Mouse (Mus musculus) liver, embryonic 16.5 days (tissue): ENCODE measurements at regions not wholly inside any gene's neighbourhood (a gene's known extent, or its start where the extent isn't known, plus 50 kb on each side); places are given as distances from the start of the nearest gene placed in this dataset.
A peak's percentile ranks its signal among the peaks of the same experiment; 100 is the strongest.

ENCODE experiments used
- ATAC-seq: fragments of 200-750 bp; cut with Nextera tagmentation; 2 replicates; pipeline ENCODE4 v1.8.0; 2017; ENCODE audit warnings: low read depth, mild to moderate bottlenecking, moderate number of reproducible peaks, moderate library complexity
- H3K27ac ChIP-seq: fragments of 300-500 bp; sonication (generic); 2 replicates; pipeline ENCODE4 v1.5.1; 2014; ENCODE audit warnings: mild to moderate bottlenecking, low read length
- H3K27me3 ChIP-seq: fragments of 300-500 bp; sonication (generic); 2 replicates; pipeline ENCODE4 v1.6.1; 2014; ENCODE audit warnings: low read depth, low read length, mixed read lengths; ENCODE audit not compliant: control insufficient read depth, insufficient read depth
- H3K36me3 ChIP-seq: fragments of 300-500 bp; sonication (generic); 2 replicates; pipeline ENCODE4 v1.6.1; 2014; ENCODE audit warnings: mild to moderate bottlenecking; ENCODE audit not compliant: control insufficient read depth, insufficient read depth
- H3K4me1 ChIP-seq: fragments of 300-500 bp; sonication (generic); 2 replicates; pipeline ENCODE4 v1.6.1; 2014; ENCODE audit warnings: low read depth, low read length, mixed read lengths; ENCODE audit not compliant: control insufficient read depth
- H3K4me2 ChIP-seq: fragments of 300-500 bp; sonication (generic); 2 replicates; pipeline ENCODE4 v1.6.1; 2014; ENCODE audit warnings: low read depth, low read length, mixed read lengths
- H3K4me3 ChIP-seq: fragments of 300-500 bp; sonication (generic); 2 replicates; pipeline ENCODE4 v1.5.1; 2014; ENCODE audit warnings: low read depth, mild to moderate bottlenecking, low read length
- H3K9ac ChIP-seq: fragments of 300-500 bp; sonication (generic); 2 replicates; pipeline ENCODE4 v1.6.1; 2014; ENCODE audit warnings: low read depth, low read length
- H3K9me3 ChIP-seq: fragments of 300-500 bp; sonication (generic); replicated peaks from 2 replicates; pipeline ENCODE4 v1.6.1; 2016; ENCODE audit warnings: low read length; ENCODE audit not compliant: control insufficient read depth
- WGBS: fragments of 180-500 bp; shearing (Covaris S2); extraction: QIAGEN DNeasy Blood & Tissue Kit; methylation state at CpG from one replicate; pipeline ENCODE4 v1.1.7; 2014; ENCODE audit not compliant: insufficient replicate concordance; 5-methylcytosine and 5-hydroxymethylcytosine counted together

- H3K9me3 ChIP-seq = no peaks in the 10 kb centered on the region
- H3K9ac ChIP-seq = no peak overlapping the region
- H3K4me3 ChIP-seq = no peak overlapping the region
- no peak overlapping the region for H3K27ac ChIP-seq
- no peaks in the 10 kb centered on the region for H3K27me3 ChIP-seq
- no peaks in the 10 kb centered on the region for H3K36me3 ChIP-seq
- no peak for ATAC-seq
- no peak overlapping the region for H3K4me2 ChIP-seq
- H3K4me1 ChIP-seq = no peaks in the 10 kb centered on the region
- 12% methylated on average over 2 of the region's 2 CpGs for WGBS
Observed at GRCm38 (mm10) chr7:71242379-71242911, 108.8 kb downstream of the Gm10295 start.

GRCm38 (mm10) chr7:71239207-71239606 lies 112.1 kb downstream of the Gm10295 start:
- no peaks in the 10 kb centered on the region for H3K4me1 ChIP-seq
- H3K4me2 ChIP-seq = no peak overlapping the region
- no peaks in the 10 kb centered on the region for H3K27me3 ChIP-seq
- H3K9ac ChIP-seq = no peak overlapping the region
- WGBS = 71% methylated on average over 3 of the region's 3 CpGs
- H3K27ac ChIP-seq = no peak overlapping the region
- H3K9me3 ChIP-seq = no peaks in the 10 kb centered on the region
- H3K4me3 ChIP-seq = no peak overlapping the region
- H3K36me3 ChIP-seq = no peaks in the 10 kb centered on the region
- ATAC-seq = no peak

GRCm38 (mm10) chr7:71236334-71236733 lies 115.0 kb downstream of the Gm10295 start:
- Histone ChIP-seq H3K4me1 (no peaks in the 10 kb centered on the region), H3K36me3 (no peaks in the 10 kb centered on the region), H3K4me3 (no peak overlapping the region), H3K27me3 (no peaks in the 10 kb centered on the region), H3K4me2 (no peak overlapping the region), H3K9me3 (no peaks in the 10 kb centered on the region), H3K27ac (no peak overlapping the region), H3K9ac (no peak overlapping the region)
- no peak for ATAC-seq
- 42% methylated on average over 1 of the region's 1 CpGs for WGBS

- no peak for ATAC-seq
- Histone ChIP-seq H3K9me3 (no peaks in the 10 kb centered on the region), H3K9ac (no peak overlapping the region), H3K27ac (no peak overlapping the region), H3K27me3 (no peaks in the 10 kb centered on the region), H3K36me3 (no peaks in the 10 kb centered on the region), H3K4me3 (no peak overlapping the region), H3K4me1 (no peaks in the 10 kb centered on the region), H3K4me2 (no peak overlapping the region)
- 75% methylated on average over 5 of the region's 5 CpGs for WGBS
Observed at GRCm38 (mm10) chr7:71234176-71234769, 117.0 kb downstream of the Gm10295 start.

GRCm38 (mm10) chr7:71232821-71233815 lies 118.2 kb downstream of the Gm10295 start:
- no peak overlapping the region for H3K27ac ChIP-seq
- 38% methylated on average over 8 of the region's 8 CpGs for WGBS

GRCm38 (mm10) chr7:71230901-71231477 lies 120.3 kb downstream of the Gm10295 start:
- H3K9ac ChIP-seq = no peak overlapping the region
- no peak overlapping the region for H3K4me2 ChIP-seq
- no peaks in the 10 kb centered on the region for H3K9me3 ChIP-seq
- WGBS = 39% methylated on average over 4 of the region's 4 CpGs
- no peak for ATAC-seq
- H3K27me3 ChIP-seq = no peaks in the 10 kb centered on the region
- H3K27ac ChIP-seq = no peak overlapping the region
- no peaks in the 10 kb centered on the region for H3K36me3 ChIP-seq
- H3K4me3 ChIP-seq = no peak overlapping the region
- no peaks in the 10 kb centered on the region for H3K4me1 ChIP-seq

More at GRCm38 (mm10) chr7:71232821-71233815, 118.2 kb downstream of the Gm10295 start:
- Histone ChIP-seq H3K9ac (no peak overlapping the region), H3K4me3 (no peak overlapping the region), H3K9me3 (no peaks in the 10 kb centered on the region), H3K4me1 (no peaks in the 10 kb centered on the region), H3K36me3 (no peaks in the 10 kb centered on the region), H3K27me3 (no peaks in the 10 kb centered on the region), H3K4me2 (no peak overlapping the region)
- ATAC-seq = 0 out of 2 replicates have a peak, but pooled peaks have one; percentile 3

GRCm38 (mm10) chr7:71229183-71229582 lies 122.1 kb downstream of the Gm10295 start:
- Histone ChIP-seq H3K9me3 (no peaks in the 10 kb centered on the region), H3K4me3 (no peak overlapping the region), H3K4me2 (no peak overlapping the region), H3K27ac (no peak overlapping the region), H3K9ac (no peak overlapping the region), H3K36me3 (no peaks in the 10 kb centered on the region), H3K4me1 (no peaks in the 10 kb centered on the region), H3K27me3 (no peaks in the 10 kb centered on the region)
- 14% methylated on average over 3 of the region's 3 CpGs for WGBS
- ATAC-seq = no peak

GRCm38 (mm10) chr7:71224320-71224865 lies 126.9 kb downstream of the Gm10295 start:
- no peak for ATAC-seq
- no peaks in the 10 kb centered on the region for H3K9me3 ChIP-seq
- no peak overlapping the region for H3K4me2 ChIP-seq
- WGBS = 65% methylated on average over 9 of the region's 9 CpGs
- H3K27ac ChIP-seq = no peak overlapping the region
- H3K36me3 ChIP-seq = no peaks in the 10 kb centered on the region
- no peak overlapping the region for H3K9ac ChIP-seq
- no peaks in the 10 kb centered on the region for H3K27me3 ChIP-seq
- no peaks in the 10 kb centered on the region for H3K4me1 ChIP-seq
- no peak overlapping the region for H3K4me3 ChIP-seq
